Mouse (Mus musculus): ENCODE measurements around the gene Tnfrsf21. TPM values are rescaled to one million over a fixed set of nuclear protein-coding genes. Genes with fewer than 3 reads are reported as not detected.

The Tnfrsf21 gene
- polyA plus RNA-seq, 1 experiment from 2014 or later = 52.6 TPM

GRCm38 (mm10) chr17:43094285-43094684 is 77.9 kb downstream of the Tnfrsf21 start:
- DNase-seq (ENCODE audit: low spot score) = no peak
- no peaks in the 10 kb centered on the region for H3K9me3 ChIP-seq (replicated peaks; ENCODE audit: low read length)
- ATAC-seq (replicated peaks; ENCODE audit: low FRiP score, low read depth) = no peak
- H3K4me3 ChIP-seq (replicated peaks; ENCODE audit: low read depth, low read length) = no peak overlapping the region
- no peak overlapping the region for H3K9ac ChIP-seq (ENCODE audit: low read depth, low read length)
- 46% methylated on average over 2 of the region's 2 CpGs for WGBS
- no peaks in the 10 kb centered on the region; the same call in 1 of the 2 replicates for H3K36me3 ChIP-seq (ENCODE audit: insufficient read depth, low read length)
- no peak overlapping the region for H3K27ac ChIP-seq
- H3K4me2 ChIP-seq (ENCODE audit: low read length) = no peak overlapping the region
- TF ChIP-seq CTCF (IDR thresholded peaks at IDR 0.05; ENCODE audit: low read depth) = no peak
- no peaks in the 10 kb centered on the region for H3K4me1 ChIP-seq (replicated peaks; ENCODE audit: insufficient read depth, low read length)
- H3K27me3 ChIP-seq (ENCODE audit: insufficient read depth, low read length) = no peaks in the 10 kb centered on the region

GRCm38 (mm10) chr17:43097101-43097688 is 80.8 kb downstream of the Tnfrsf21 start:
- 49% methylated on average over 4 of the region's 4 CpGs for WGBS
- Histone ChIP-seq H3K27ac (no peak overlapping the region), H3K4me1 (replicated peaks; ENCODE audit: insufficient read depth, low read length) (no peaks in the 10 kb centered on the region), H3K36me3 (ENCODE audit: insufficient read depth, low read length) (no peaks in the 10 kb centered on the region), H3K9me3 (replicated peaks; ENCODE audit: low read length) (no peaks in the 10 kb centered on the region), H3K4me2 (ENCODE audit: low read length) (no peak overlapping the region), H3K4me3 (replicated peaks; ENCODE audit: low read depth, low read length) (no peak overlapping the region), H3K9ac (ENCODE audit: low read depth, low read length) (no peak overlapping the region), H3K27me3 (ENCODE audit: insufficient read depth, low read length) (no peaks in the 10 kb centered on the region)
- DNase-seq (ENCODE audit: low spot score) (no peak), ATAC-seq (replicated peaks; ENCODE audit: low FRiP score, low read depth) (no peak)
- no peak for TF ChIP-seq CTCF (IDR thresholded peaks at IDR 0.05; ENCODE audit: low read depth)

- Histone ChIP-seq H3K9ac (ENCODE audit: low read depth, low read length) (no peak overlapping the region), H3K4me3 (replicated peaks; ENCODE audit: low read depth, low read length) (no peak overlapping the region), H3K27me3 (ENCODE audit: insufficient read depth, low read length) (no peaks in the 10 kb centered on the region), H3K27ac (peak overlapping the region; percentile 64), H3K4me2 (ENCODE audit: low read length) (no peak overlapping the region), H3K4me1 (replicated peaks; ENCODE audit: insufficient read depth, low read length) (no peaks in the 10 kb centered on the region), H3K9me3 (replicated peaks; ENCODE audit: low read length) (no peaks in the 10 kb centered on the region), H3K36me3 (ENCODE audit: insufficient read depth, low read length) (no peaks in the 10 kb centered on the region)
- DNase-seq (ENCODE audit: low spot score) (peak; percentile 47), ATAC-seq (replicated peaks; ENCODE audit: low FRiP score, low read depth) (peak; percentile 85)
- WGBS = 28% methylated on average over 3 of the region's 3 CpGs
- no peak for TF ChIP-seq CTCF (IDR thresholded peaks at IDR 0.05; ENCODE audit: low read depth)
Measured at GRCm38 (mm10) chr17:43106108-43106507, 89.8 kb downstream of the Tnfrsf21 start.

- no peaks in the 10 kb centered on the region for H3K9me3 ChIP-seq (replicated peaks; ENCODE audit: low read length)
- 0 out of 2 replicates have a peak, but pooled peaks cover 5% of the 10 kb centered on the region for H3K4me1 ChIP-seq (replicated peaks; ENCODE audit: insufficient read depth, low read length)
- no peak overlapping the region for H3K4me2 ChIP-seq (ENCODE audit: low read length)
- ATAC-seq (replicated peaks; ENCODE audit: low FRiP score, low read depth) = no peak
- no peaks in the 10 kb centered on the region for H3K36me3 ChIP-seq (ENCODE audit: insufficient read depth, low read length)
- DNase-seq (ENCODE audit: low spot score) = no peak
- no peak for TF ChIP-seq CTCF (IDR thresholded peaks at IDR 0.05; ENCODE audit: low read depth)
- 85% methylated on average over 5 of the region's 5 CpGs for WGBS
- H3K9ac ChIP-seq (ENCODE audit: low read depth, low read length) = no peak overlapping the region
- H3K4me3 ChIP-seq (replicated peaks; ENCODE audit: low read depth, low read length) = no peak overlapping the region
- no peaks in the 10 kb centered on the region for H3K27me3 ChIP-seq (ENCODE audit: insufficient read depth, low read length)
- H3K27ac ChIP-seq = no peak overlapping the region
Measured at GRCm38 (mm10) chr17:43107338-43107737, 91.0 kb downstream of the Tnfrsf21 start.

GRCm38 (mm10) chr17:43109501-43109900 is 93.1 kb downstream of the Tnfrsf21 start:
- Histone ChIP-seq H3K27ac (peak overlapping the region; percentile 60), H3K9ac (ENCODE audit: low read depth, low read length) (no peak overlapping the region), H3K4me1 (replicated peaks; ENCODE audit: insufficient read depth, low read length) (0 out of 2 replicates have a peak, but pooled peaks cover 11% of the 10 kb centered on the region), H3K27me3 (ENCODE audit: insufficient read depth, low read length) (no peaks in the 10 kb centered on the region), H3K4me2 (ENCODE audit: low read length) (no peak overlapping the region), H3K4me3 (replicated peaks; ENCODE audit: low read depth, low read length) (no peak overlapping the region), H3K9me3 (replicated peaks; ENCODE audit: low read length) (no peaks in the 10 kb centered on the region), H3K36me3 (ENCODE audit: insufficient read depth, low read length) (no peaks in the 10 kb centered on the region)
- 55% methylated on average over 4 of the region's 4 CpGs for WGBS
- TF ChIP-seq CTCF (IDR thresholded peaks at IDR 0.05; ENCODE audit: low read depth) = no peak
- ATAC-seq (replicated peaks; ENCODE audit: low FRiP score, low read depth) (peak; percentile 48), DNase-seq (ENCODE audit: low spot score) (peak; percentile 34)

- H3K9me3 ChIP-seq (replicated peaks; ENCODE audit: low read length) = no peaks in the 10 kb centered on the region
- H3K4me2 ChIP-seq (ENCODE audit: low read length) = no peak overlapping the region
- no peak for TF ChIP-seq CTCF (IDR thresholded peaks at IDR 0.05; ENCODE audit: low read depth)
- ATAC-seq (replicated peaks; ENCODE audit: low FRiP score, low read depth) (no peak), DNase-seq (ENCODE audit: low spot score) (no peak)
- H3K4me1 ChIP-seq (replicated peaks; ENCODE audit: insufficient read depth, low read length) = 0 out of 2 replicates have a peak, but pooled peaks cover 11% of the 10 kb centered on the region
- no peaks in the 10 kb centered on the region for H3K36me3 ChIP-seq (ENCODE audit: insufficient read depth, low read length)
- no peaks in the 10 kb centered on the region for H3K27me3 ChIP-seq (ENCODE audit: insufficient read depth, low read length)
- H3K9ac ChIP-seq (ENCODE audit: low read depth, low read length) = no peak overlapping the region
- 0 out of 2 replicates have a peak overlapping the region, but pooled peaks have one; percentile 25 for H3K27ac ChIP-seq
- H3K4me3 ChIP-seq (replicated peaks; ENCODE audit: low read depth, low read length) = no peak overlapping the region
- WGBS = 61% methylated on average over 9 of the region's 9 CpGs
Measured at GRCm38 (mm10) chr17:43110168-43110885, 94.0 kb downstream of the Tnfrsf21 start.

Measured in kidney, postnatal 0 days (tissue).